Mouse (Mus musculus) heart, adult 2 months (tissue): ENCODE data around the gene Fgf22. TPM values are rescaled to one million over a fixed set of nuclear protein-coding genes. Genes with fewer than 3 reads are reported as not detected.
"Not testable (repeated sequence)": the region's sequence is repeated elsewhere in the genome, so short reads cannot be mapped to it uniquely, and the experiment has no call there.

Experiments
- DNase-seq, 2 experiments: peaks; one replicate each; pipeline ENCODE4 v3.0.0; 2021
- H3K27ac ChIP-seq: fragments of 200-600 bp; 2 replicates; pipeline ENCODE4 v1.8.1; 2022
- H3K27me3 ChIP-seq: fragments of 200-500 bp; 2 replicates; pipeline ENCODE4 v1.6.1; 2012; ENCODE audit warnings: mild to moderate bottlenecking, low read length, inconsistent platforms, mixed read lengths; ENCODE audit not compliant: control insufficient read depth, insufficient read depth
- H3K36me3 ChIP-seq: fragments of 200-500 bp; 2 replicates; pipeline ENCODE4 v1.6.1; 2012; ENCODE audit warnings: low read length, inconsistent platforms; ENCODE audit not compliant: control insufficient read depth, insufficient read depth
- H3K4me1 ChIP-seq: fragments of 200-500 bp; 2 replicates; pipeline ENCODE4 v1.6.1; 2011; ENCODE audit warnings: low read length; ENCODE audit not compliant: control insufficient read depth, insufficient read depth
- H3K4me3 ChIP-seq: fragments of 200-600 bp; 2 replicates; pipeline ENCODE4 v1.8.1; 2022
- H3K79me2 ChIP-seq: fragments of 200-500 bp; replicated peaks from 2 replicates; pipeline ENCODE4 v1.6.1; 2012; ENCODE audit warnings: mild to moderate bottlenecking, inconsistent platforms, low read length, moderate library complexity, mixed read lengths; ENCODE audit not compliant: control insufficient read depth, insufficient read depth
- H3K9ac ChIP-seq: fragments of 200-500 bp; 2 replicates; pipeline ENCODE4 v1.6.1; 2012; ENCODE audit warnings: low read depth, mild to moderate bottlenecking, control low read depth, inconsistent platforms, low read length, mixed read lengths
- CTCF ChIP-seq: fragments of 200-600 bp; IDR thresholded peaks from 2 replicates; pipeline ENCODE4 v1.8.1; 2022; ENCODE audit warnings: antibody characterized with exemption, mild to moderate bottlenecking, moderate library complexity
- EP300 ChIP-seq: fragments of 200-500 bp; IDR thresholded peaks from 2 replicates; pipeline ENCODE4 v1.6.1; 2011; ENCODE audit warnings: low read depth, low read length, control low read depth; ENCODE audit not compliant: insufficient read depth
- POLR2A ChIP-seq: fragments of 200-500 bp; IDR thresholded peaks from 2 replicates; pipeline ENCODE4 v1.6.1; 2011; ENCODE audit warnings: mild to moderate bottlenecking, low read depth, low read length, control low read depth; ENCODE audit not compliant: insufficient read depth
- WGBS: fragments of 180-500 bp; shearing (Covaris S2); methylation state at CpG from one replicate; pipeline ENCODE4 v1.1.7; 2018; 5-methylcytosine and 5-hydroxymethylcytosine counted together
- intact Hi-C: fragments of 180-260 bp; cut with DNase I; formaldehyde crosslinking; loops from one replicate; pipeline ENCODE4 v1.15.1; 2025
- polyA plus RNA-seq: library from polyadenylated mRNA; depleted of rRNA; stranded (reverse); fragments of >200 nt; gene quantifications from 2 replicates; pipeline ENCODE4 v1.2.3, GENCODE M21; 2012
- total RNA-seq, 2 experiments: library from RNA; stranded (reverse); gene quantifications; 2 replicates each; pipeline ENCODE4 v1.2.3; 2021

The Fgf22 gene
- total and polyA plus RNA-seq, 3 experiments: not detected

DNA sequence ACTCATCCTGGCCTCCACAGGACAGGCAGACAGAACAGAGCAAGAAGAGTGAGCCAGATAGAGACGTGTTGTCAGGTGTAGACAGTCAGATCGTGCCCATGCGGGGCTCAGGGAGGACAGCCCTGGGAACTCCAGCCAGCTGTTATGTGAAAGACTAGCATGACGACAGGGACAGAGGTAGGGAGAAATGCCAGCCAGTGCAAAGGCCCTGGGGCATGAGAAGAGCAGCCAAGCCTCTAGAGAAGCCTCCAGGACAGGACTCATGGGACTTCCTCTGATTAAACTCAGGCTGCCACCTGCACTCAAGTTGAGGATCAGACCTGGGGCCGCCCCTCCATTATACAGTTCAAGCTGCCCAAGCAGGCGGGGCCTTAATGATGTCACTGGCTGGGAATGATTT, 6.4 kb upstream of the Fgf22 start:
- H3K9ac ChIP-seq: no peak overlapping the region
- no peak overlapping the region for H3K4me3 ChIP-seq
- 71% methylated on average over 6 of the region's 6 CpGs for WGBS
- no peaks in the 10 kb centered on the region for H3K36me3 ChIP-seq
- TF ChIP-seq CTCF: no peak
- no peak for TF ChIP-seq EP300
- TF ChIP-seq POLR2A: no peak
- intact Hi-C loops: no loop called here
- H3K4me1 ChIP-seq: peaks cover 6% of the 10 kb centered on the region
- H3K79me2 ChIP-seq: no peaks in the 10 kb centered on the region
- no peak overlapping the region for H3K27ac ChIP-seq
- no peak for DNase-seq
- no peaks in the 10 kb centered on the region for H3K27me3 ChIP-seq

GRCm38 (mm10) chr10:79755854-79756253, 978 bp downstream of the Fgf22 start:
- no peaks in the 10 kb centered on the region for H3K27me3 ChIP-seq
- DNase-seq: no peak
- no peak overlapping the region for H3K27ac ChIP-seq
- TF ChIP-seq EP300 (no peak), POLR2A (no peak), CTCF (no peak)
- intact Hi-C loops: no loop called here
- no peaks in the 10 kb centered on the region for H3K79me2 ChIP-seq
- 87% methylated on average over 3 of the region's 3 CpGs for WGBS
- H3K9ac ChIP-seq: no peak overlapping the region
- H3K36me3 ChIP-seq: no peaks in the 10 kb centered on the region
- peaks cover 2% of the 10 kb centered on the region for H3K4me1 ChIP-seq
- no peak overlapping the region for H3K4me3 ChIP-seq

DNA sequence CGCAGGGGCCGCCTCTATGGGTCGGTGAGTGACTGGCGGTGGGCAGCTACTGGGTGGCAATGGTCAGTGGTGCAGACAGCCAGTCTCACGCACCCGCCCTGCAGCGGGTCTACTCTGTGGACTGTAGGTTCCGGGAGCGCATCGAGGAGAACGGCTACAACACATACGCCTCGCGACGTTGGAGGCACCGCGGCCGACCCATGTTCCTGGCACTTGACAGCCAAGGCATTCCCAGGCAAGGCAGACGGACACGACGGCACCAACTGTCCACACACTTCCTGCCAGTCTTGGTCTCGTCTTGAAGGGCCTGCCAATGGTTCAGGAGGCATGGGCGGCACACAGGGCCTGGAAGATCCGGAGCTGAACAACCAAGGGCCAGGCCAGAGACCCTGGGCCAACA, 1.8 kb downstream of the Fgf22 start:
- no peaks in the 10 kb centered on the region for H3K27me3 ChIP-seq
- H3K27ac ChIP-seq: no peak overlapping the region
- no peaks in the 10 kb centered on the region for H3K79me2 ChIP-seq
- no peak overlapping the region for H3K4me3 ChIP-seq
- H3K4me1 ChIP-seq: peaks cover 2% of the 10 kb centered on the region
- WGBS: 88% methylated on average over 24 of the region's 24 CpGs
- no peak for TF ChIP-seq EP300
- no peak for TF ChIP-seq POLR2A
- TF ChIP-seq CTCF: no peak
- no peaks in the 10 kb centered on the region for H3K36me3 ChIP-seq
- no peak overlapping the region for H3K9ac ChIP-seq
- no peak for DNase-seq
- intact Hi-C loops: no loop called here

DNA sequence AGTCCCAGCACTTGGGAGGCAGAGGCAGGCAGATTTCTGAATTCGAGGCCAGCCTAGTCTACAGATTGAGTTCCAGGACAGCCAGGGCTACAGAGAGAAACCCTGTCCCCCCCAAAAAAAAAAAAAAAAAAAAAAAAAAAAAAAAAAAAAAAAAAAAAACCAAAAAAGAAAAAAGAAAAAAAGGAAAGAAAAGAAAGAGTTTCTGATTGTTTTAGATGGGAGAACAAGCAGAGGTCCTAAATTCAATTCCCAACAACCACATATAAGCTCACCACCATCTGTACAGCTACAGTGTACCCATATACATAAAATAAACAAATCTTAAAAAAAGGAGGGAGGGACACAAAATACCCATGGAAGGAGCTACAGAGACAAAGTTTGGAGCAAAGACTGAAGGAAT, 4.8 kb downstream of the Fgf22 start:
- H3K79me2 ChIP-seq, H3K36me3 ChIP-seq, H3K27ac ChIP-seq, H3K4me3 ChIP-seq, H3K9ac ChIP-seq, DNase-seq, intact Hi-C loops, H3K4me1 ChIP-seq, H3K27me3 ChIP-seq: not testable (repeated sequence)
- WGBS: 96% methylated on average over 1 of the region's 1 CpGs

DNA sequence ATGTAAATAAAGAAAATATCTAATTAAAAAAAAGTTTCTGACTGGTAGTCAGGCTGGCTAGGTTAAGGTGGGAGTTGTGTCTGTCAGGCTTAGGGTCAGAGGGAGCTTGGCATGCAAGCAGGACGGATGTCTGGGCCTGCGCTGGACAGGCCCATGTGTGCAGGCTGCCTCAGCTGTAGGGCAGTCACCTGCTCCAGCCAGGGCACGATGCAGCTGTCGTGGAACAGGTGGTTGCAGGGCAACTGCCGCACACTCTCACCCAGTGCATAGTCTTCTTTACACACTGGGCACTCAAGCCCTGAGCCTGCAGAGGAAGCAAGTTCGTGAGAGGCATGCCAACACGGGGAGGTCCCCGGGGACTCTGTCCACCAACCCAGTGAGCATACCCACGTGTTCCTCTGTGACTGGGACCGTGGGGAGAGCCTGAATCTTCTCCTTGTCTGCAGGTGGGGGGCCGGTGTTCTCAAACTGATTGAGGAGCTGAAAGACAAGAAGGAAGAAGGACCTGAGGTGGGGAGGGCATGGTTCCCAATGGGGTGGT, 5.8 kb downstream of the Fgf22 start:
- WGBS: 79% methylated on average over 11 of the region's 11 CpGs
- Histone ChIP-seq H3K4me1 (peaks cover 8% of the 10 kb centered on the region), H3K36me3 (no peaks in the 10 kb centered on the region), H3K9ac (no peak overlapping the region), H3K4me3 (no peak overlapping the region), H3K27me3 (no peaks in the 10 kb centered on the region), H3K27ac (no peak overlapping the region), H3K79me2 (peaks cover 4% of the 10 kb centered on the region; the same call in 1 of the 2 replicates)
- no peak for DNase-seq
- intact Hi-C loops: no loop called here
- TF ChIP-seq POLR2A (no peak), EP300 (no peak), CTCF (no peak)

GRCm38 (mm10) chr10:79762875-79763274, 8.0 kb downstream of the Fgf22 start:
- intact Hi-C loops: no loop called here

More at GRCm38 (mm10) chr10:79762875-79763274, 8.0 kb downstream of the Fgf22 start:
- Histone ChIP-seq H3K9ac (no peak overlapping the region), H3K4me3 (no peak overlapping the region), H3K79me2 (peaks cover 4% of the 10 kb centered on the region; the same call in 1 of the 2 replicates), H3K36me3 (no peaks in the 10 kb centered on the region), H3K27ac (no peak overlapping the region), H3K4me1 (peaks cover 14% of the 10 kb centered on the region), H3K27me3 (no peaks in the 10 kb centered on the region)
- TF ChIP-seq CTCF (no peak), EP300 (no peak)
- DNase-seq: no peak
- WGBS: 73% methylated on average over 3 of the region's 3 CpGs
